Mouse (Mus musculus) G1E (cell line): ENCODE measurements around the gene Dtx4. TPM values are rescaled to one million over a fixed set of nuclear protein-coding genes. Genes with fewer than 3 reads are reported as not detected.

Experiments
- ATAC-seq: 2 replicates; pipeline ENCODE4 v1.8.0; 2016; ENCODE audit warnings: mild to moderate bottlenecking; ENCODE audit not compliant: insufficient number of reproducible peaks, poor library complexity, low FRiP score, severe bottlenecking; ENCODE audit errors: extremely low read depth
- DNase-seq: peaks from one replicate; pipeline ENCODE4 v3.0.0; 2012; ENCODE audit warnings: low spot score
- H3K27me3 ChIP-seq: 2 replicates; pipeline ENCODE4 v1.6.1; 2012; ENCODE audit warnings: mild to moderate bottlenecking, low read length, inconsistent platforms; ENCODE audit not compliant: insufficient read depth
- H3K36me3 ChIP-seq: replicated peaks from 2 replicates; pipeline ENCODE3; 2012; ENCODE audit warnings: mild to moderate bottlenecking, inconsistent platforms
- H3K4me1 ChIP-seq: 2 replicates; pipeline ENCODE4 v1.6.1; 2012; ENCODE audit warnings: low read depth, low read length, inconsistent platforms, mixed read lengths; ENCODE audit not compliant: insufficient read depth
- H3K4me3 ChIP-seq: 2 replicates; pipeline ENCODE4 v1.5.1; 2012; ENCODE audit warnings: low read depth, mild to moderate bottlenecking, inconsistent platforms, low read length, moderate library complexity, mixed read lengths
- H3K9me3 ChIP-seq: replicated peaks from 2 replicates; pipeline ENCODE4 v1.6.1; 2012; ENCODE audit warnings: inconsistent platforms
- CTCF ChIP-seq: IDR thresholded peaks from 2 replicates; pipeline ENCODE4 v1.5.1; 2012; ENCODE audit warnings: low read depth, low read length, inconsistent platforms, mixed read lengths
- GATA1 ChIP-seq: IDR thresholded peaks from 2 replicates; pipeline ENCODE4 v1.6.1; 2012; ENCODE audit warnings: borderline replicate concordance, low read length, inconsistent platforms, mixed read lengths
- GATA2 ChIP-seq: IDR thresholded peaks from 2 replicates; pipeline ENCODE4 v1.6.1; 2012; ENCODE audit warnings: low read depth, low read length, inconsistent platforms, borderline replicate concordance
- POLR2AphosphoS5 ChIP-seq: IDR thresholded peaks from 2 replicates; pipeline ENCODE4 v1.6.1; 2012; ENCODE audit warnings: low read depth, low read length, inconsistent platforms; ENCODE audit not compliant: insufficient replicate concordance
- TAL1 ChIP-seq: conservative IDR thresholded peaks from 2 replicates; pipeline ENCODE4 v1.6.1; 2012; ENCODE audit warnings: low read depth, low read length, inconsistent platforms, mixed read lengths
- polyA plus RNA-seq: library from polyadenylated mRNA; stranded (reverse); fragments of >175 nt; gene quantifications from 2 replicates; pipeline ENCODE4 v1.2.3, GENCODE M21; 2012
- total RNA-seq, 2 experiments: library from RNA; stranded (forward) in 1 of 2; stranded (reverse) in 1 of 2; fragments of 200-1000 nt in 1 of 2; fragments of >200 nt in 1 of 2; fragmentation: Nextera tagmentation in 1 of 2; gene quantifications; 2 replicates each; pipeline ENCODE4 v1.2.3; 2014 to 2017

The Dtx4 gene
- total and polyA plus RNA-seq, 3 experiments, result 0.27 TPM; not detected in 2

DNA sequence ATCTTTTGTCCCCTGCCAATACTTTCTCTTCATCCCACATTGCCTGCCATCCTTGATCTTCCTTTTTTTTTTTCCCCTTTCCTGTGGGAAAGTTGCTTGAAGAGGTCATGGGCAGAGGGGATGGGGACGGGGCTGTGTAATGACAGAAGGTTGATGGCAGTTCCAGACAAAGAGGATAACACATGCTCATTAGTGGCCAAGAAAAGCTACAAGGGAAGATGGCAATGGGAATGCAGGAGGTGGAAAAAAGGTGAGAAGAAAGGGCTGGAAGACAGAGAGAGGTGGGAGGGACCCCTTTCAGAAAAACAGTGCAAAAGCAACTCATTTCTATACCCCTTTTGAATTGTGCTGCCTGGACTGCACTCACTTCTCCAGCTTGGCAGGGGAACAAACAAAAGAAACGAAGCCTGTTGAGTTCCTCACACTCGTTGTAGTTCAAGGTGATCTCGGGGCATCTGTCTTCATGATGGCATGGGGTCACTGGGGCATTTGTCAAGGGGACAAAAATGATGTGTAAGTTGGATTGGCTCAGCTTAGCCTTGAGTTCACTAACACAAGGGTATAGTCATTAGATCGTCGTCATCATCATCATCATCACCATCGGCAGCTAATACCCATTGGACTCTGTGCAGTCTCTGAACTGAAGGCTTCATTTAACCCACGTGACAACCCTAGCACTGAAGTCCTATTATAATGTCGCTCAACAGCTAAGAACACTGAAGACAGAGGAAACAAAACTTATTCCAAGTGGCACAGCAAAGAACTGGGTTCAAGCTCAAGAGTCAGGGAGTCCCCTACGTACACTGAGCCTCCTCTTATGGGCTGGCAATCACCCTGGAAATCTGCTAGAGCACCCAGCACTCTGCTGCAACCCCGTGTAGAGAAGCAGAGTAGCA lies 11.3 kb downstream of the Dtx4 start:
- ATAC-seq, result no peak
- TF ChIP-seq TAL1 (no peak), GATA1 (no peak), CTCF (no peak), GATA2 (no peak), POLR2AphosphoS5 (no peak)
- no peaks in the 10 kb centered on the region for H3K36me3 ChIP-seq
- H3K4me3 ChIP-seq, result no peak overlapping the region
- H3K4me1 ChIP-seq, result no peaks in the 10 kb centered on the region; the same call in 1 of the 2 replicates
- H3K9me3 ChIP-seq, result no peaks in the 10 kb centered on the region
- DNase-seq, result no peak
- H3K27me3 ChIP-seq, result no peaks in the 10 kb centered on the region; the same call in 1 of the 2 replicates

- Histone ChIP-seq H3K4me3 (no peak overlapping the region), H3K36me3 (no peaks in the 10 kb centered on the region), H3K9me3 (no peaks in the 10 kb centered on the region), H3K4me1 (no peaks in the 10 kb centered on the region; the same call in 1 of the 2 replicates), H3K27me3 (no peaks in the 10 kb centered on the region; the same call in 1 of the 2 replicates)
- no peak for DNase-seq
- no peak for TF ChIP-seq POLR2AphosphoS5
- no peak for TF ChIP-seq GATA1
- TF ChIP-seq GATA2, result no peak
- TF ChIP-seq TAL1, result no peak
- no peak for TF ChIP-seq CTCF
- no peak for ATAC-seq
Measured at GRCm38 (mm10) chr19:12488969-12489674, 12.1 kb downstream of the Dtx4 start.

- no peaks in the 10 kb centered on the region for H3K36me3 ChIP-seq
- no peaks in the 10 kb centered on the region; the same call in 1 of the 2 replicates for H3K27me3 ChIP-seq
- DNase-seq (no peak), ATAC-seq (no peak)
- no peaks in the 10 kb centered on the region for H3K9me3 ChIP-seq
- H3K4me3 ChIP-seq, result no peak overlapping the region
- H3K4me1 ChIP-seq, result no peaks in the 10 kb centered on the region
- TF ChIP-seq CTCF, result peak; percentile 61
- no peak for TF ChIP-seq GATA2
Measured at GRCm38 (mm10) chr19:12488205-12488966, 12.9 kb downstream of the Dtx4 start.

DNA sequence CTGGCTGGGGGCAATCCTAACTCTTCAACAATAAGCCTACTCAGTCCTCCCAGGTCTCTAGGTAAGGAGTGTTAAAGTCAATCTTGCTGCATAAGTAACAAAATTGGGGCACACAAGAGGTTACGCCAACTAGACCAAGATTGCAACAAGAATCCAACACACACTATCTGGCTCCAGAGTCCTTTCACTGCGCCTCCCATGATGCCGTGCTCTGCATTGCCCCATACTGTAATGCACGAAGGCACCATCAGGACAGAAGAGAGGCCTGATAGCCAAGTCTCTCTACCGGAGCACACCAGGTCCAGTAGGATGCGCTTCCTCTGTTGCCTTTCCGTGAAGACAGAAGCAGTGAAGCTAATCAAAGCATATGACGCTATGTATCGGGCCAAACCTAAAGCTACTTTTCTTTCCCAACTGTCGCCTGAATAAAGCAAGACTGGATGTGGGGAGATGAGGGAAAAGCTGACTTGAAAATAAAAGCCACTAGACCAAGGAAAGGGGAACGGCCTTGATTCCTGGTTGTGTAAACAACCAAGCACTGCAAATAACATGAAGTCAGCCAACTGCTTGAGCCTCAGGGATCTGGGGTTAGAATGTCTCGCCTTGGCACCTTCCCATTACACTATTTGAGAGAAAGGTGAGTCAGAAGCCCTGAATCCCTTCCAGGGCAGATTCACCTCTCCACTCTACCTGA lies 13.6 kb downstream of the Dtx4 start:
- no peak overlapping the region for H3K4me3 ChIP-seq
- no peaks in the 10 kb centered on the region for H3K9me3 ChIP-seq
- ATAC-seq (no peak), DNase-seq (no peak)
- H3K4me1 ChIP-seq, result no peaks in the 10 kb centered on the region
- no peaks in the 10 kb centered on the region for H3K36me3 ChIP-seq
- TF ChIP-seq GATA1 (no peak), CTCF (no peak), TAL1 (no peak), GATA2 (no peak), POLR2AphosphoS5 (no peak)
- H3K27me3 ChIP-seq, result no peaks in the 10 kb centered on the region; the same call in 1 of the 2 replicates

DNA sequence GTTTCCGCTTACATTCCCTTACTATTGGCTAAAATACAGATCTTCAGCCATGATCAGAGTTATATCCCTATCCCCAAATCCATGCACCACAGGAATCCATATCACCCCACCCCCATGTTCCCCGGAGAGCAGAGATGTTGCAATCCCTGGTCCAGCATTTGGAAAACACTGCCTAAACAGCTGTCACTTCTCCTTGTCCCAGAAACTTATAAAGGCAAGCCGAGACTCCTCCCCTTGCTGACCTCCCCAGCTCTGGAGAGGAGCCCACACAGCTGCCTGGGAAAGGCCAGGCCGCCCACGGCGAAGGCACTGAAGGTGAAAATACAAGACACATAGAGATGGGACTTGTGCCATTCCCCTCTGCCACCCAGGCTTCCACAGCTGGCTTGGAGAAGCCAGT lies 14.4 kb downstream of the Dtx4 start:
- H3K4me1 ChIP-seq, result no peaks in the 10 kb centered on the region

More for the DNA sequence above, 14.4 kb downstream of the Dtx4 start:
- ATAC-seq (no peak), DNase-seq (no peak)
- no peaks in the 10 kb centered on the region for H3K9me3 ChIP-seq
- no peak overlapping the region for H3K4me3 ChIP-seq
- no peaks in the 10 kb centered on the region; the same call in 1 of the 2 replicates for H3K27me3 ChIP-seq
- no peak for TF ChIP-seq GATA1
- no peak for TF ChIP-seq GATA2
- TF ChIP-seq POLR2AphosphoS5, result no peak
- no peak for TF ChIP-seq TAL1
- no peak for TF ChIP-seq CTCF
- no peaks in the 10 kb centered on the region for H3K36me3 ChIP-seq
